19 mouse cellular contexts compared by ENCODE assay signal in the genomic region with DNA sequence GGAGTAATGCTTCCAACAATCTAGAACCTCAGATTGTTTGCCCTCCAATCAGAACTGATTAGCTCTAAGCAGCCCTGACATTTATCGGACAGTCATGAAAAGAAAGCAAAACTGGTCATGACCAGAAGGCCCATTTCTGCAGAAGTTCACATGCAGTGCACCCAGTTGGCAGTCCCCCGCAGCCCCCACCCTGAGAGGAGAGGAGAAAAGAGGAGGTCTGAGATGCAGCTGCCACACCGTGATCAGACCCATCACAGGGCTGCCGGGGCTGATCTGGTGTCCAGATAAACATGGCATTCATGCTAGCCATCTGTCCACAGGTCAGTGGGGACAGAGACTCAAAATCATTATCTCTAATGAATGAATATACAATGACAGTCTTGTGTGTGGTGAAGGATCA.
A peak's percentile ranks its signal among the peaks of the same experiment; 100 is the strongest.
DNase-seq lines count a peak whose midpoint lies in the region; ATAC-seq and TF ChIP-seq lines count a peak whose summit lies in the region.
"Had no signal": no experiment of that assay in that cellular context is flagged by ENCODE, and none has a peak within 500 bp of the region (broad histone marks: within the 10 kb centered on the region; RNA-seq: fewer than 3 reads in every experiment).

No protein-coding gene starts in this region.

- no peaks in the 10 kb centered on the region for H3K36me3 ChIP-seq in intestine, embryonic 14.5 days (ENCODE audit: control insufficient read depth, insufficient read depth, low read length)
- H3K36me3 ChIP-seq in intestine, embryonic 16.5 days (ENCODE audit: control insufficient read depth, insufficient read depth, low read length): no peaks in the 10 kb centered on the region
- no peaks in the 10 kb centered on the region for H3K36me3 ChIP-seq in stomach, embryonic 14.5 days (ENCODE audit: control insufficient read depth, insufficient read depth, low read length)
- H3K36me3 ChIP-seq in stomach, postnatal 0 days (ENCODE audit: control insufficient read depth, insufficient read depth, low read length): no peaks in the 10 kb centered on the region
- H3K36me3 ChIP-seq in hindbrain, embryonic 16.5 days (ENCODE audit: control insufficient read depth, insufficient read depth, low read length): no peaks in the 10 kb centered on the region
- H3K36me3 ChIP-seq: embryonic facial prominence, embryonic 13.5 days; heart, embryonic 10.5 days; kidney, embryonic 15.5 days; liver, embryonic 15.5 days; neural tube, embryonic 13.5 days had no signal

- no peak overlapping the region for H3K4me2 ChIP-seq in intestine, embryonic 14.5 days (ENCODE audit: low read length)
- H3K4me2 ChIP-seq in intestine, embryonic 16.5 days (ENCODE audit: low read depth, low read length): no peak overlapping the region
- H3K4me2 ChIP-seq in stomach, embryonic 14.5 days (replicated peaks; ENCODE audit: low read depth, low read length): no peak overlapping the region
- no peak overlapping the region for H3K4me2 ChIP-seq in stomach, postnatal 0 days (replicated peaks; ENCODE audit: low read depth)
- H3K4me2 ChIP-seq in hindbrain, embryonic 16.5 days (ENCODE audit: low read length): no peak overlapping the region
- H3K4me2 ChIP-seq: embryonic facial prominence, embryonic 13.5 days; kidney, embryonic 15.5 days; liver, embryonic 15.5 days; neural tube, embryonic 13.5 days had no signal

- TF ChIP-seq CTCF in stomach, postnatal 0 days (IDR thresholded peaks at IDR 0.05; ENCODE audit: low read depth): no peak

- no peak overlapping the region for H3K9ac ChIP-seq in intestine, embryonic 14.5 days (ENCODE audit: low read length)
- no peak overlapping the region for H3K9ac ChIP-seq in intestine, embryonic 16.5 days (ENCODE audit: low read depth, low read length)
- H3K9ac ChIP-seq in stomach, embryonic 14.5 days (replicated peaks; ENCODE audit: low read depth, low read length): no peak overlapping the region
- no peak overlapping the region for H3K9ac ChIP-seq in stomach, postnatal 0 days (ENCODE audit: low read length)
- H3K9ac ChIP-seq in hindbrain, embryonic 16.5 days (ENCODE audit: low read depth, low read length): no peak overlapping the region
- H3K9ac ChIP-seq: embryonic facial prominence, embryonic 13.5 days; kidney, embryonic 15.5 days; liver, embryonic 15.5 days; neural tube, embryonic 13.5 days had no signal

- no peaks in the 10 kb centered on the region for H3K9me3 ChIP-seq in intestine, embryonic 14.5 days (ENCODE audit: control insufficient read depth, low read length)
- no peaks in the 10 kb centered on the region for H3K9me3 ChIP-seq in intestine, embryonic 16.5 days (ENCODE audit: control insufficient read depth, low read length)
- H3K9me3 ChIP-seq in stomach, embryonic 14.5 days (ENCODE audit: control insufficient read depth, low read depth, low read length): no peaks in the 10 kb centered on the region
- no peaks in the 10 kb centered on the region for H3K9me3 ChIP-seq in stomach, postnatal 0 days (ENCODE audit: control insufficient read depth, low read length)
- H3K9me3 ChIP-seq in hindbrain, embryonic 16.5 days (ENCODE audit: control insufficient read depth, low read length): no peaks in the 10 kb centered on the region
- H3K9me3 ChIP-seq: embryonic facial prominence, embryonic 13.5 days; heart, embryonic 10.5 days; kidney, embryonic 15.5 days; liver, embryonic 15.5 days; neural tube, embryonic 13.5 days had no signal

- no peaks in the 10 kb centered on the region for H3K27me3 ChIP-seq in intestine, embryonic 14.5 days (replicated peaks; ENCODE audit: control insufficient read depth, insufficient read depth, low read length)
- H3K27me3 ChIP-seq in intestine, embryonic 16.5 days (replicated peaks; ENCODE audit: control insufficient read depth, insufficient read depth, low read length): no peaks in the 10 kb centered on the region
- H3K27me3 ChIP-seq in stomach, embryonic 14.5 days (ENCODE audit: control insufficient read depth, insufficient read depth, low read length): no peaks in the 10 kb centered on the region
- no peaks in the 10 kb centered on the region for H3K27me3 ChIP-seq in stomach, postnatal 0 days (ENCODE audit: control insufficient read depth, insufficient read depth, low read length)
- no peaks in the 10 kb centered on the region for H3K27me3 ChIP-seq in hindbrain, embryonic 16.5 days (replicated peaks; ENCODE audit: control insufficient read depth, insufficient read depth, low read length)
- H3K27me3 ChIP-seq: embryonic facial prominence, embryonic 13.5 days; kidney, embryonic 15.5 days; liver, embryonic 15.5 days; neural tube, embryonic 13.5 days had no signal

- no peak for DNase-seq in intestine, embryonic 14.5 days (ENCODE audit: low spot score)
- DNase-seq in stomach, postnatal 0 days (ENCODE audit: low spot score): no peak
- DNase-seq in gastrocnemius, postnatal 4 days (ENCODE audit: low spot score in 2 of 2): no peak
- no peak for DNase-seq in left cerebral cortex, postnatal 25 days (ENCODE audit: low spot score in 2 of 2)
- DNase-seq: B cell, adult 2 months; cerebellum, adult 18-20 months; gastrocnemius, postnatal 36 days; kidney, postnatal 4 days; layer of hippocampus, adult 9-11 months; right cerebral cortex, postnatal 25 days had no signal

- intact Hi-C loops in left cerebral cortex, postnatal 25 days (cut with DNase I): no loop called here

- H3K27ac ChIP-seq in intestine, embryonic 14.5 days (ENCODE audit: low read depth): no peak overlapping the region
- no peak overlapping the region for H3K27ac ChIP-seq in intestine, embryonic 16.5 days (ENCODE audit: low read length)
- H3K27ac ChIP-seq in stomach, embryonic 14.5 days (ENCODE audit: low read length): no peak overlapping the region
- H3K27ac ChIP-seq in stomach, postnatal 0 days (replicated peaks): no peak overlapping the region
- H3K27ac ChIP-seq in hindbrain, embryonic 16.5 days (ENCODE audit: low read depth, low read length): no peak overlapping the region
- H3K27ac ChIP-seq: embryonic facial prominence, embryonic 13.5 days; heart, embryonic 10.5 days; kidney, embryonic 15.5 days; liver, embryonic 15.5 days; neural tube, embryonic 13.5 days had no signal

- TF ChIP-seq EP300 in stomach, postnatal 0 days (optimal IDR thresholded peaks at IDR 0.05): no peak

- peak; percentile 76 for ATAC-seq in intestine, embryonic 14.5 days (replicated peaks; ENCODE audit: low FRiP score, low TSS enrichment, low read depth)
- ATAC-seq in intestine, embryonic 16.5 days: no peak
- ATAC-seq in stomach, embryonic 14.5 days (ENCODE audit: insufficient number of reproducible peaks, insufficient read depth, low FRiP score, low read depth): peak; percentile 33; the same call in 1 of the 2 replicates
- no peak for ATAC-seq in stomach, postnatal 0 days (ENCODE audit: low FRiP score, low TSS enrichment)
- peak; percentile 68; the same call in 1 of the 2 replicates for ATAC-seq in hindbrain, embryonic 16.5 days
- ATAC-seq: forebrain, embryonic 16.5 days had no signal

- no peaks in the 10 kb centered on the region for H3K4me1 ChIP-seq in intestine, embryonic 14.5 days (replicated peaks; ENCODE audit: control insufficient read depth, insufficient read depth, low read length)
- H3K4me1 ChIP-seq in intestine, embryonic 16.5 days (ENCODE audit: control insufficient read depth, insufficient read depth, low read length): no peaks in the 10 kb centered on the region
- no peaks in the 10 kb centered on the region for H3K4me1 ChIP-seq in stomach, embryonic 14.5 days (ENCODE audit: control insufficient read depth, insufficient read depth, low read length)
- no peaks in the 10 kb centered on the region for H3K4me1 ChIP-seq in stomach, postnatal 0 days (replicated peaks; ENCODE audit: control insufficient read depth, insufficient read depth)
- H3K4me1 ChIP-seq in hindbrain, embryonic 16.5 days (ENCODE audit: control insufficient read depth, insufficient read depth, low read depth, low read length): no peaks in the 10 kb centered on the region
- H3K4me1 ChIP-seq: embryonic facial prominence, embryonic 13.5 days; kidney, embryonic 15.5 days; liver, embryonic 15.5 days; neural tube, embryonic 13.5 days had no signal

- H3K4me3 ChIP-seq in intestine, embryonic 14.5 days (ENCODE audit: low read depth, low read length): no peak overlapping the region
- no peak overlapping the region for H3K4me3 ChIP-seq in intestine, embryonic 16.5 days (ENCODE audit: low read length)
- H3K4me3 ChIP-seq in stomach, embryonic 14.5 days (ENCODE audit: low read depth, low read length): no peak overlapping the region
- no peak overlapping the region for H3K4me3 ChIP-seq in stomach, postnatal 0 days (ENCODE audit: low read depth, low read length)
- no peak overlapping the region for H3K4me3 ChIP-seq in hindbrain, embryonic 16.5 days (ENCODE audit: low read length)
- H3K4me3 ChIP-seq: embryonic facial prominence, embryonic 13.5 days; heart, embryonic 10.5 days; kidney, embryonic 15.5 days; liver, embryonic 15.5 days; neural tube, embryonic 13.5 days had no signal

- 57% methylated on average over 4 of the region's 4 CpGs for WGBS in intestine, embryonic 14.5 days
- WGBS in intestine, embryonic 16.5 days: 53% methylated on average over 4 of the region's 4 CpGs
- WGBS in stomach, embryonic 14.5 days: 51% methylated on average over 4 of the region's 4 CpGs
- WGBS in stomach, postnatal 0 days: 46% methylated on average over 4 of the region's 4 CpGs
- WGBS in hindbrain, embryonic 16.5 days: 49% methylated on average over 4 of the region's 4 CpGs

Comparison
In these comparisons a context has a peak if more than half of its experiments do, and no peak if none do; other contexts are left out.
1. ATAC-seq: peak in intestine, embryonic 14.5 days (single experiment), stomach, embryonic 14.5 days (single experiment) and hindbrain, embryonic 16.5 days (single experiment); none in intestine, embryonic 16.5 days (single experiment) and stomach, postnatal 0 days (single experiment).